Mouse (Mus musculus) C2C12 (cell line): ENCODE measurements at regions not wholly inside any gene's neighbourhood (a gene's known extent, or its start where the extent isn't known, plus 50 kb on each side); places are given as distances from the start of the nearest gene placed in this dataset.
A peak's percentile ranks its signal among the peaks of the same experiment; 100 is the strongest.

Source experiments
- H3K27me3 ChIP-seq: one replicate; pipeline ENCODE4 v1.6.1; 2011; ENCODE audit not compliant: control insufficient read depth, insufficient read depth, insufficient read length
- H3K36me3 ChIP-seq: one replicate; pipeline ENCODE4 v1.6.1; 2011; ENCODE audit not compliant: control insufficient read depth, insufficient read depth
- H3K4me3 ChIP-seq: one replicate; pipeline ENCODE4 v1.5.1; 2011; ENCODE audit warnings: mild to moderate bottlenecking, control low read depth; ENCODE audit not compliant: poor library complexity, insufficient read depth, severe bottlenecking
- H3K79me2 ChIP-seq: one replicate; pipeline ENCODE4 v1.6.1; 2011; ENCODE audit not compliant: control insufficient read depth, insufficient read depth
- H3K79me3 ChIP-seq: one replicate; pipeline ENCODE4 v1.6.1; 2011; ENCODE audit warnings: low read depth, control low read depth
- H3ac ChIP-seq: one replicate; pipeline ENCODE3; 2011; ENCODE audit warnings: low read depth; ENCODE audit not compliant: control insufficient read depth, insufficient read length
- CEBPB ChIP-seq: IDR thresholded peaks from one replicate; pipeline ENCODE4 v1.6.1; 2011; ENCODE audit warnings: low read depth, mild to moderate bottlenecking, control low read depth, moderate library complexity
- CTCF ChIP-seq: IDR thresholded peaks from one replicate; pipeline ENCODE4 v1.5.1; 2011; ENCODE audit not compliant: control insufficient read depth, insufficient read depth, insufficient read length
- FOSL1 ChIP-seq: IDR thresholded peaks from one replicate; pipeline ENCODE4 v1.8.0; 2011; ENCODE audit warnings: mild to moderate bottlenecking, low read length; ENCODE audit not compliant: poor library complexity, insufficient read depth, severe bottlenecking
- MAX ChIP-seq: IDR thresholded peaks from one replicate; pipeline ENCODE4 v1.6.1; 2011; ENCODE audit warnings: mild to moderate bottlenecking, control low read depth
- MYOD1 ChIP-seq: IDR thresholded peaks from one replicate; pipeline ENCODE4 v1.6.1; 2011; ENCODE audit warnings: low read depth; ENCODE audit not compliant: control insufficient read depth, insufficient read length
- MYOG ChIP-seq: IDR thresholded peaks from one replicate; pipeline ENCODE4 v1.6.1; 2011; ENCODE audit not compliant: control insufficient read depth, insufficient read length; ENCODE audit errors: extremely low read depth
- USF1 ChIP-seq: IDR thresholded peaks from one replicate; pipeline ENCODE4 v1.6.1; 2011; ENCODE audit warnings: low read depth, mild to moderate bottlenecking, control low read depth, moderate library complexity

DNA sequence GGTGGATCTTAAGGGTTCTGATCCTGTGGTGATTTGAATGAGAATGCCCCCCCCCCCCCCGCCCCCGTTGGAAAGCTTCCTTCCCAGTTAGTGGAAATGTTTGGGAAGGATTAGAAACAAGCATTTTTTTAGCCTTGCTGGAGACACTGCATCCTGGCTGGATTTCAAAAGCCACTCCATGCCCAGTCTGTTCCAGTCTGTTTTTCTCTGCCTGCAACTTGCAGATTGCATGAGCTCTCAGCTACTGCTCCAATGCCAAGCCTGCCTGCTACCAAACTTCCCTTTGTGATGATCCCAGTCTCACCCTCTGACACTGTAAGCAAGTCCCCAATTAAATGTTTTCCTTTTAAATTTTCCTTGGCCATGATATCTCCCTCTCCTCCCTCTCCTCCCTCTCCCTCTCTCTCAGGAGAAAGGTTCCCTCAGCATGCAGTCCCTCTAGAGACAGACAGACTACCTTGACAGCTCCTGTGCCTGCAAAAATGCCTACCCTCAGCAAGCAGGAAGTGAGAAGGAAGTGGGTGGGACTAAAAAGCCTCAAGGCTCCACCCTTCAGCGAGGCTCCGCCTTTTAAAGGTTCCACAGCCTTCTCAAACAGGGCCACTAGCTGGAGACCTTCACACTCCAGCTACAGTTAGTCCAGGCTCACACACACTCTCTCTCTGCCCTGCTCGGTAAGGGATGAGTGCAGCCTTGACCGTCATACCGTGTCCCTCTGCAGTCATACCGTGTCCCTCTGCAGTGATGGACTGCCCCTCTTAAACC, 204.8 kb downstream of the Prex1 start:
- no peaks in the 10 kb centered on the region for H3K27me3 ChIP-seq
- H3K36me3 ChIP-seq, result no peaks in the 10 kb centered on the region
- H3K79me3 ChIP-seq, result no peaks in the 10 kb centered on the region
- TF ChIP-seq MYOG (no peak), MYOD1 (no peak), CTCF (no peak), CEBPB (no peak), FOSL1 (no peak), USF1 (no peak), MAX (no peak)
- H3K79me2 ChIP-seq, result no peaks in the 10 kb centered on the region
- no peak overlapping the region for H3K4me3 ChIP-seq
- no peak overlapping the region for H3ac ChIP-seq

DNA sequence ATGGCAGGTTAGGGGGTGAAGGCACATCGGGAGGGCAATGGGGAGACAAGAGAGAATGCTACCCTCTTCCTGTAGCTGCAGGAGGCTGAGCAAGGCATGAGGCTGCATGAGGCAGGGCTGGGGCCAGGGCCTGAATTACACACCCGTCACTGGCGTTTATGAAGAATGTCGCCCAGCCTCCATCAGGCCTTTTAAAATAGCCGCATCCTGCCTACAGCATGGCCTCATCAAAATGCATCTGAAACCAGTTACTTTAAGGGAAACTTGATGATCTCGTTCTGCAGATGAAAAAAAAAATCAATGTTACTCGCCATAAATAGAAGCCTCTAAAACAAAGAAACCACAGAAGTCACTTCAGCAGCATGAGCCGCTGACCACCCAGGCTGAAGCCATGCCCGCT, 208.3 kb downstream of the Prex1 start:
- TF ChIP-seq CTCF (no peak), MYOG (no peak), MYOD1 (no peak), CEBPB (no peak), USF1 (no peak), MAX (no peak), FOSL1 (no peak)
- Histone ChIP-seq H3K79me2 (no peaks in the 10 kb centered on the region), H3K27me3 (no peaks in the 10 kb centered on the region), H3K36me3 (no peaks in the 10 kb centered on the region), H3K4me3 (no peak overlapping the region), H3ac (no peak overlapping the region), H3K79me3 (no peaks in the 10 kb centered on the region)

DNA sequence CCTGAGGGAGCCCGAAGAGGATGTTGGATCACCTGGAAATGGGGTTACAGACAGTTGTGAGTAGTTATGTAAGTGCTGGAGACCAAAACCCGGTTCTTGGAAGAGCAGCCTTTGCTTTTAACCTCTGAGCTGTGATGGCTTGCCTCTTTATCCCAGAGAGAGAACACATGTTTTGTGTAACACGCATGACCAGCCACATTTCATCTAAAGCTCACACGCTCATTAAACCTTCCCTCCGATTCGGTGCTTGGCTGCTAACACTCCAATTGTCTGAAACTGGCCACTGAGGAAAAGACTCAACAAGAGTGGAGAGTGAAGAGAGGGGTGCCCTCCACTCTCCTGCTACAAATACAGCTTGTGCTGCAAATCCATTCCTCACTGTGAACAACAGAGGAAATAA, 210.0 kb downstream of the Prex1 start:
- no peaks in the 10 kb centered on the region for H3K27me3 ChIP-seq
- H3K36me3 ChIP-seq, result no peaks in the 10 kb centered on the region
- H3ac ChIP-seq, result no peak overlapping the region
- TF ChIP-seq MYOG (no peak), USF1 (no peak), CTCF (no peak), FOSL1 (no peak), CEBPB (no peak), MAX (no peak)
- no peaks in the 10 kb centered on the region for H3K79me2 ChIP-seq
- no peaks in the 10 kb centered on the region for H3K79me3 ChIP-seq
- no peak overlapping the region for H3K4me3 ChIP-seq

DNA sequence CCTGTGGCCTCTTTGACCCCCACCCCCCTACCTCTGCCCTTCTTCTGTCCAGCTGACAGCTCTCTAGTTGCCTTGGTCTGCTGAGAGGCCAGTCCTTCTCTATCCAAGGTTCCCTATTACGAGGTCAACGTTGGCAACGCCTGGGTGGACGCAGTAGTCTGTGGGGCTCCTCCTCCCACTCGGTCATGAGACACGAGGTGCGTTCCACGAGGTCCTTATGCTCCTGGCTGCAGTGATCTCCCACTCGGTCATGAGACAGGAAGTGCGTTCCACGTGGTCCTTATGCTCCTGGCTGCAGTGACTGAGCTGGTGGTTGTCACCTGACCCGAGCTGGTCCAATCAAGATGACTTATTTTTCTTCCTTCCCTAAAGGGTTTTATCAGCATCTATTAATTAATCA, 220.7 kb downstream of the Prex1 start:
- Histone ChIP-seq H3K27me3 (peaks cover 4% of the 10 kb centered on the region), H3K36me3 (no peaks in the 10 kb centered on the region), H3K79me2 (no peaks in the 10 kb centered on the region), H3ac (no peak overlapping the region), H3K4me3 (no peak overlapping the region), H3K79me3 (no peaks in the 10 kb centered on the region)
- TF ChIP-seq CEBPB, result no peak
- no peak for TF ChIP-seq MYOG
- peak; percentile 14 for TF ChIP-seq USF1
- TF ChIP-seq MAX, result no peak

DNA sequence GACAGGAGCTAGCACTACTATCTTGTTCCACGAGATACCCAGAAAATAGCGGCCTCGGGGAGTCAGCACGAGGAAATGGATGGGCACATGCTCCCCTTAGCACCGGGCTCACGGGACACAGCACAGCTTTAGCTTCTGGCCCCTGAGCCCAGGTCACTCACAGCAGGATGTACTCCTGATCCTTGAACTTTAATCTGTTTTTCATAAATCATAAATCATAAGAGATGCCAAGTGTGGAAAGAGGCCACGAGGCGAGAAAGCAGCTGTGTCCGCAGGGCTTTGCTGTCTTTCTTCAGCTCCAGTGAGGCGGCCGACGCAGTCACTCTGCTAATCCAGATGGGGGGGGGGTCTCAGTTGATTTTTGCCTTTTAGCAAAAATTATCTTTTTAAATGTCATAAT, 221.2 kb downstream of the Prex1 start:
- TF ChIP-seq MAX, result no peak
- no peak for TF ChIP-seq MYOG
- no peak for TF ChIP-seq CEBPB
- no peak for TF ChIP-seq FOSL1
- no peak for TF ChIP-seq CTCF
- TF ChIP-seq MYOD1, result no peak
- TF ChIP-seq USF1, result no peak
- Histone ChIP-seq H3K79me2 (no peaks in the 10 kb centered on the region), H3ac (no peak overlapping the region), H3K36me3 (no peaks in the 10 kb centered on the region), H3K27me3 (peaks cover 4% of the 10 kb centered on the region), H3K79me3 (no peaks in the 10 kb centered on the region), H3K4me3 (no peak overlapping the region)

DNA sequence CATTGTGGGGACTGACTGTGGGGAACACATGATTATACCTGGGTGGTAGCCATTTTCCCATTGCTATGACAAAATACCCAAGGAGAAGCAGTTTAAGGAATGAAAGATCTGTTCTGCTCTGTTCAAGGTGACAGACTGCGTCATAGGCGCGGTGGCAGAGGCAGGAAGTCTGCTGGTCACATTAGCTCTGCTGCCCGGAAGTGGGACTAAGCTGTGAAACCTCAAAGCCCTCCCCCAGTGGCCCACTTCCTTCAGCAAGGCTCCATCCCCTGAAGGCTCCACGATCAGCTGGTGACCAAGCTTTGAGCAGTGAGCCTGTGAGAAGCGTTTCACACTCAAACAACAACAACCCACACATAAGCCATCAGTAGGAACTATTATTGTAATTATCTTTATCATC, 221.8 kb downstream of the Prex1 start:
- H3K79me3 ChIP-seq, result no peaks in the 10 kb centered on the region
- H3K4me3 ChIP-seq, result no peak overlapping the region
- no peak overlapping the region for H3ac ChIP-seq
- H3K27me3 ChIP-seq, result peaks cover 4% of the 10 kb centered on the region
- TF ChIP-seq MYOG (no peak), CTCF (no peak), MYOD1 (no peak), FOSL1 (no peak), CEBPB (no peak), USF1 (no peak), MAX (no peak)
- H3K36me3 ChIP-seq, result no peaks in the 10 kb centered on the region
- no peaks in the 10 kb centered on the region for H3K79me2 ChIP-seq
